Mouse (Mus musculus): ENCODE results near the gene March5. TPM values are rescaled to one million over a fixed set of nuclear protein-coding genes. Genes with fewer than 3 reads are reported as not detected.

Gene March5
- polyA plus RNA-seq, 1 experiment from 2014 or later, result 89.6 TPM

GRCm38 (mm10) chr19:37241201-37241600 is 33.9 kb downstream of the March5 start:
- H3K9me3 ChIP-seq (replicated peaks; ENCODE audit: control insufficient read depth, low read length), result no peaks in the 10 kb centered on the region
- no peak overlapping the region for H3K4me2 ChIP-seq
- no peak overlapping the region for H3K27ac ChIP-seq (ENCODE audit: low read depth, low read length)
- H3K9ac ChIP-seq (ENCODE audit: low read depth, low read length), result no peak overlapping the region
- ATAC-seq (replicated peaks; ENCODE audit: insufficient number of reproducible peaks, low FRiP score, low TSS enrichment), result no peak
- no peak overlapping the region for H3K4me3 ChIP-seq (ENCODE audit: low read depth, low read length)
- 63% methylated on average over 5 of the region's 5 CpGs for WGBS (ENCODE audit: insufficient replicate concordance)
- H3K36me3 ChIP-seq (ENCODE audit: control insufficient read depth, insufficient read depth, low read length), result no peaks in the 10 kb centered on the region
- H3K27me3 ChIP-seq (ENCODE audit: control insufficient read depth, insufficient read depth, low read length), result peaks cover 4% of the 10 kb centered on the region
- no peaks in the 10 kb centered on the region for H3K4me1 ChIP-seq (ENCODE audit: control insufficient read depth, insufficient read depth, low read length)

GRCm38 (mm10) chr19:37242707-37243106 is 35.4 kb downstream of the March5 start:
- H3K36me3 ChIP-seq (ENCODE audit: control insufficient read depth, insufficient read depth, low read length), result no peaks in the 10 kb centered on the region
- no peak for ATAC-seq (replicated peaks; ENCODE audit: insufficient number of reproducible peaks, low FRiP score, low TSS enrichment)
- peaks cover 2% of the 10 kb centered on the region; the same call in 1 of the 2 replicates for H3K27me3 ChIP-seq (ENCODE audit: control insufficient read depth, insufficient read depth, low read length)
- H3K4me1 ChIP-seq (ENCODE audit: control insufficient read depth, insufficient read depth, low read length), result no peaks in the 10 kb centered on the region
- no peak overlapping the region for H3K4me3 ChIP-seq (ENCODE audit: low read depth, low read length)
- no peaks in the 10 kb centered on the region for H3K9me3 ChIP-seq (replicated peaks; ENCODE audit: control insufficient read depth, low read length)
- H3K4me2 ChIP-seq, result no peak overlapping the region
- 49% methylated on average over 2 of the region's 2 CpGs for WGBS (ENCODE audit: insufficient replicate concordance)
- no peak overlapping the region for H3K9ac ChIP-seq (ENCODE audit: low read depth, low read length)
- H3K27ac ChIP-seq (ENCODE audit: low read depth, low read length), result no peak overlapping the region

GRCm38 (mm10) chr19:37246859-37247258 is 39.5 kb downstream of the March5 start:
- Histone ChIP-seq H3K27me3 (ENCODE audit: control insufficient read depth, insufficient read depth, low read length) (no peaks in the 10 kb centered on the region), H3K4me1 (ENCODE audit: control insufficient read depth, insufficient read depth, low read length) (no peaks in the 10 kb centered on the region), H3K9me3 (replicated peaks; ENCODE audit: control insufficient read depth, low read length) (no peaks in the 10 kb centered on the region), H3K27ac (ENCODE audit: low read depth, low read length) (no peak overlapping the region), H3K36me3 (ENCODE audit: control insufficient read depth, insufficient read depth, low read length) (no peaks in the 10 kb centered on the region), H3K4me3 (ENCODE audit: low read depth, low read length) (no peak overlapping the region), H3K9ac (ENCODE audit: low read depth, low read length) (no peak overlapping the region), H3K4me2 (no peak overlapping the region)
- no peak for ATAC-seq (replicated peaks; ENCODE audit: insufficient number of reproducible peaks, low FRiP score, low TSS enrichment)
- WGBS (ENCODE audit: insufficient replicate concordance), result 37% methylated on average over 3 of the region's 3 CpGs

GRCm38 (mm10) chr19:37248199-37248598 is 40.9 kb downstream of the March5 start:
- no peaks in the 10 kb centered on the region for H3K9me3 ChIP-seq (replicated peaks; ENCODE audit: control insufficient read depth, low read length)
- no peak overlapping the region for H3K27ac ChIP-seq (ENCODE audit: low read depth, low read length)
- no peak overlapping the region for H3K4me2 ChIP-seq
- H3K27me3 ChIP-seq (ENCODE audit: control insufficient read depth, insufficient read depth, low read length), result no peaks in the 10 kb centered on the region
- H3K4me3 ChIP-seq (ENCODE audit: low read depth, low read length), result no peak overlapping the region
- 72% methylated on average over 3 of the region's 3 CpGs for WGBS (ENCODE audit: insufficient replicate concordance)
- H3K36me3 ChIP-seq (ENCODE audit: control insufficient read depth, insufficient read depth, low read length), result no peaks in the 10 kb centered on the region
- no peaks in the 10 kb centered on the region for H3K4me1 ChIP-seq (ENCODE audit: control insufficient read depth, insufficient read depth, low read length)
- no peak overlapping the region for H3K9ac ChIP-seq (ENCODE audit: low read depth, low read length)
- ATAC-seq (replicated peaks; ENCODE audit: insufficient number of reproducible peaks, low FRiP score, low TSS enrichment), result no peak

- no peak overlapping the region for H3K27ac ChIP-seq (ENCODE audit: low read depth, low read length)
- no peak overlapping the region for H3K4me2 ChIP-seq
- H3K9me3 ChIP-seq (replicated peaks; ENCODE audit: control insufficient read depth, low read length), result no peaks in the 10 kb centered on the region
- H3K4me1 ChIP-seq (ENCODE audit: control insufficient read depth, insufficient read depth, low read length), result no peaks in the 10 kb centered on the region
- ATAC-seq (replicated peaks; ENCODE audit: insufficient number of reproducible peaks, low FRiP score, low TSS enrichment), result no peak
- no peak overlapping the region for H3K9ac ChIP-seq (ENCODE audit: low read depth, low read length)
- no peaks in the 10 kb centered on the region for H3K27me3 ChIP-seq (ENCODE audit: control insufficient read depth, insufficient read depth, low read length)
- no peaks in the 10 kb centered on the region for H3K36me3 ChIP-seq (ENCODE audit: control insufficient read depth, insufficient read depth, low read length)
- WGBS (ENCODE audit: insufficient replicate concordance), result 55% methylated on average over 6 of the region's 6 CpGs
- no peak overlapping the region for H3K4me3 ChIP-seq (ENCODE audit: low read depth, low read length)
Measured at GRCm38 (mm10) chr19:37252104-37252503, 44.8 kb downstream of the March5 start.

- Histone ChIP-seq H3K27ac (ENCODE audit: low read depth, low read length) (no peak overlapping the region), H3K9me3 (replicated peaks; ENCODE audit: control insufficient read depth, low read length) (no peaks in the 10 kb centered on the region), H3K4me1 (ENCODE audit: control insufficient read depth, insufficient read depth, low read length) (no peaks in the 10 kb centered on the region), H3K36me3 (ENCODE audit: control insufficient read depth, insufficient read depth, low read length) (no peaks in the 10 kb centered on the region), H3K27me3 (ENCODE audit: control insufficient read depth, insufficient read depth, low read length) (no peaks in the 10 kb centered on the region), H3K4me2 (no peak overlapping the region), H3K9ac (ENCODE audit: low read depth, low read length) (no peak overlapping the region), H3K4me3 (ENCODE audit: low read depth, low read length) (no peak overlapping the region)
- no peak for ATAC-seq (replicated peaks; ENCODE audit: insufficient number of reproducible peaks, low FRiP score, low TSS enrichment)
- WGBS (ENCODE audit: insufficient replicate concordance), result 81% methylated on average over 9 of the region's 9 CpGs
Measured at GRCm38 (mm10) chr19:37255321-37255720, 48.0 kb downstream of the March5 start.

GRCm38 (mm10) chr19:37262389-37262788 is 55.0 kb downstream of the March5 start:
- no peak for ATAC-seq (replicated peaks; ENCODE audit: insufficient number of reproducible peaks, low FRiP score, low TSS enrichment)
- no peak overlapping the region for H3K4me3 ChIP-seq (ENCODE audit: low read depth, low read length)
- H3K9ac ChIP-seq (ENCODE audit: low read depth, low read length), result no peak overlapping the region
- H3K27ac ChIP-seq (ENCODE audit: low read depth, low read length), result no peak overlapping the region
- 73% methylated on average over 4 of the region's 4 CpGs for WGBS (ENCODE audit: insufficient replicate concordance)
- no peaks in the 10 kb centered on the region for H3K27me3 ChIP-seq (ENCODE audit: control insufficient read depth, insufficient read depth, low read length)
- no peaks in the 10 kb centered on the region for H3K9me3 ChIP-seq (replicated peaks; ENCODE audit: control insufficient read depth, low read length)
- H3K4me1 ChIP-seq (ENCODE audit: control insufficient read depth, insufficient read depth, low read length), result peaks cover 5% of the 10 kb centered on the region; the same call in 1 of the 2 replicates
- no peak overlapping the region for H3K4me2 ChIP-seq
- H3K36me3 ChIP-seq (ENCODE audit: control insufficient read depth, insufficient read depth, low read length), result no peaks in the 10 kb centered on the region

- Histone ChIP-seq H3K9ac (ENCODE audit: low read depth, low read length) (no peak overlapping the region), H3K4me3 (ENCODE audit: low read depth, low read length) (no peak overlapping the region), H3K4me1 (ENCODE audit: control insufficient read depth, insufficient read depth, low read length) (peaks cover 5% of the 10 kb centered on the region; the same call in 1 of the 2 replicates), H3K36me3 (ENCODE audit: control insufficient read depth, insufficient read depth, low read length) (peaks cover 3% of the 10 kb centered on the region; the same call in 1 of the 2 replicates), H3K27me3 (ENCODE audit: control insufficient read depth, insufficient read depth, low read length) (no peaks in the 10 kb centered on the region), H3K27ac (ENCODE audit: low read depth, low read length) (no peak overlapping the region), H3K9me3 (replicated peaks; ENCODE audit: control insufficient read depth, low read length) (no peaks in the 10 kb centered on the region), H3K4me2 (no peak overlapping the region)
- WGBS (ENCODE audit: insufficient replicate concordance), result 66% methylated on average over 8 of the region's 8 CpGs
- no peak for ATAC-seq (replicated peaks; ENCODE audit: insufficient number of reproducible peaks, low FRiP score, low TSS enrichment)
Measured at GRCm38 (mm10) chr19:37263566-37263942, 56.2 kb downstream of the March5 start.

Data from heart, embryonic 11.5 days (tissue).